In the genomic region with DNA sequence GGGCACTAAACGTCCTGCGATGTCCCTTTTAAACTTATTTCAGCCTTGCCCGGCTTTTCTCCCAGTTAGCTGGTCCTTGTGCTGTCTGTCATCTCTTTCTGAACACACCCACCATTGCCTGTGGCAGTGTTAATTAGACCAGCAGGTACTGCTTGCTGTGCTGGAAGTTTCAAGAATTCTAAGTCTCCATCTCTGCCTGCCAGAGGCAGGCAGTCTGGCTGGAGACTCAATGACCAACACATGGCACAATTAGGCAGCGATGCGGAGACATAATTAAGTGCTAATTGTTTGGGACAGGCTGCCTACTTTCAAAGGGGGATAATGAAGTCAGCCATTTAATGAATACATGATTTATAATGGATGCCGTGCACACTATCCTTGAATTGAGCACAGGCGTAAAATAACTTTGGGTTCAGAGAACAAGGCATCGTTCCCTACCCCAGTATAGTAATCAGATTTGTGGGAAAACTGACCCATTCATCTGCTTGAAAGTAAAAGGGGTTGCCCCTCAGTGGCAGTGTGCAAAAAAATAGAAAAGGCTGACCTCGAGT, we compare ENCODE assay signal across 17 mouse cellular contexts. TPM values are rescaled to one million over a fixed set of nuclear protein-coding genes. Genes with fewer than 3 reads are reported as not detected.
DNase-seq lines count a peak whose midpoint lies in the region; ATAC-seq and TF ChIP-seq lines count a peak whose summit lies in the region.
"Had no signal": no experiment of that assay in that cellular context is flagged by ENCODE, and none has a peak within 500 bp of the region (broad histone marks: within the 10 kb centered on the region; RNA-seq: fewer than 3 reads in every experiment).

No protein-coding gene starts in this region.

- H3K27me3 ChIP-seq in hindbrain, postnatal 0 days (ENCODE audit: insufficient read depth, low read length): no peaks in the 10 kb centered on the region
- no peaks in the 10 kb centered on the region for H3K27me3 ChIP-seq in hindbrain, embryonic 10.5 days (ENCODE audit: insufficient read depth, poor library complexity, severe bottlenecking)
- no peaks in the 10 kb centered on the region for H3K27me3 ChIP-seq in forebrain, embryonic 10.5 days (ENCODE audit: poor library complexity, severe bottlenecking)
- H3K27me3 ChIP-seq: embryonic facial prominence, embryonic 13.5 days; heart, embryonic 15.5 days; kidney, embryonic 15.5 days; liver, embryonic 12.5 days had no signal

- no peak for ATAC-seq in hindbrain, postnatal 0 days
- ATAC-seq: intestine, embryonic 16.5 days; liver, embryonic 12.5 days had no signal

- H3K27ac ChIP-seq in hindbrain, postnatal 0 days: no peak overlapping the region
- H3K27ac ChIP-seq in hindbrain, embryonic 10.5 days: no peak overlapping the region
- H3K27ac ChIP-seq in forebrain, embryonic 10.5 days: peak overlapping the region; percentile 32; the same call in 1 of the 2 replicates
- H3K27ac ChIP-seq: embryonic facial prominence, embryonic 13.5 days; heart, embryonic 15.5 days; kidney, embryonic 15.5 days; liver, embryonic 12.5 days; macrophage had no signal

- H3K9ac ChIP-seq in hindbrain, postnatal 0 days (replicated peaks; ENCODE audit: low read length): no peak overlapping the region
- H3K9ac ChIP-seq: embryonic facial prominence, embryonic 13.5 days; heart, embryonic 15.5 days; kidney, embryonic 15.5 days; liver, embryonic 12.5 days; lung, embryonic 14.5 days had no signal

- H3K4me3 ChIP-seq in hindbrain, postnatal 0 days (ENCODE audit: low read length): no peak overlapping the region
- no peak overlapping the region for H3K4me3 ChIP-seq in hindbrain, embryonic 10.5 days
- no peak overlapping the region for H3K4me3 ChIP-seq in forebrain, embryonic 10.5 days
- H3K4me3 ChIP-seq: embryonic facial prominence, embryonic 13.5 days; heart, embryonic 15.5 days; kidney, embryonic 15.5 days; liver, embryonic 12.5 days had no signal

- no peaks in the 10 kb centered on the region for H3K36me3 ChIP-seq in hindbrain, postnatal 0 days (ENCODE audit: insufficient read depth, low read length)
- no peaks in the 10 kb centered on the region for H3K36me3 ChIP-seq in hindbrain, embryonic 10.5 days
- H3K36me3 ChIP-seq in forebrain, embryonic 10.5 days (replicated peaks): no peaks in the 10 kb centered on the region
- H3K36me3 ChIP-seq: embryonic facial prominence, embryonic 13.5 days; heart, embryonic 15.5 days; kidney, embryonic 15.5 days; liver, embryonic 12.5 days had no signal

- TF ChIP-seq CTCF in hindbrain, postnatal 0 days (IDR thresholded peaks at IDR 0.05; ENCODE audit: low read depth): no peak

- 0 out of 2 replicates have a peak, but pooled peaks cover 2% of the 10 kb centered on the region for H3K9me3 ChIP-seq in hindbrain, postnatal 0 days (ENCODE audit: low read length)
- H3K9me3 ChIP-seq in hindbrain, embryonic 10.5 days: peaks cover 12% of the 10 kb centered on the region
- peaks cover 25% of the 10 kb centered on the region for H3K9me3 ChIP-seq in forebrain, embryonic 10.5 days
- H3K9me3 ChIP-seq: heart, embryonic 15.5 days had no signal

- H3K4me2 ChIP-seq in hindbrain, postnatal 0 days (ENCODE audit: low read depth, low read length): no peak overlapping the region
- H3K4me2 ChIP-seq: embryonic facial prominence, embryonic 13.5 days; heart, embryonic 15.5 days; kidney, embryonic 15.5 days; liver, embryonic 12.5 days; lung, embryonic 14.5 days had no signal

- DNase-seq in hindbrain, postnatal 0 days (ENCODE audit: low spot score): peak; percentile 49
- no peak for DNase-seq in hindbrain, embryonic 10.5 days (ENCODE audit: low spot score)
- peak; percentile 89 for DNase-seq in Muller cell, postnatal 12 days (ENCODE audit: inconsistent ontology term)
- peak; percentile 59 for DNase-seq in forebrain, embryonic 10.5 days (ENCODE audit: extremely low spot score, low spot score)
- peak; percentile 17 for DNase-seq in forelimb bud, embryonic 11.5 days (ENCODE audit: low read depth, low spot score)
- DNase-seq in thymus, postnatal 4 days: no peak
- DNase-seq in kidney, postnatal 14 days: no peak
- DNase-seq: cerebellum, adult 11 months; cerebellum, postnatal 25 days; heart, adult 18-20 months; lung, embryonic 14.5 days had no signal

- no peaks in the 10 kb centered on the region for H3K4me1 ChIP-seq in hindbrain, postnatal 0 days (ENCODE audit: insufficient read depth, low read length)
- H3K4me1 ChIP-seq in hindbrain, embryonic 10.5 days (replicated peaks): 0 out of 2 replicates have a peak, but pooled peaks cover 3% of the 10 kb centered on the region
- peaks cover 23% of the 10 kb centered on the region for H3K4me1 ChIP-seq in forebrain, embryonic 10.5 days
- H3K4me1 ChIP-seq: embryonic facial prominence, embryonic 13.5 days; heart, embryonic 15.5 days; kidney, embryonic 15.5 days; liver, embryonic 12.5 days had no signal

- WGBS in hindbrain, postnatal 0 days: 46% methylated on average over 9 of the region's 9 CpGs
- WGBS in hindbrain, embryonic 10.5 days: 86% methylated on average over 9 of the region's 9 CpGs
- WGBS in forebrain, embryonic 10.5 days: 48% methylated on average over 9 of the region's 9 CpGs

RNA-seq across cellular contexts. Expression of a gene that starts 32.8 kb away (rescaled TPM):
- 5.2 and 6.1 TPM in 2 replicates for total RNA-seq in hindbrain, postnatal 0 days (2014; rRNA removed)
- polyA plus RNA-seq in hindbrain, postnatal 0 days (2015; fragmentation: Nextera tagmentation; extraction: Ambion mirVana): 8.4 and 9.6 TPM in 2 replicates
- 11.4 and 11.7 TPM in 2 replicates for polyA plus RNA-seq in hindbrain, embryonic 10.5 days (2016; fragmentation: Nextera tagmentation; extraction: Ambion mirVana)
- polyA plus RNA-seq in forebrain, embryonic 10.5 days (2016; fragmentation: Nextera tagmentation; extraction: Ambion mirVana): 10.9 and 13.5 TPM in 2 replicates

Comparison
In these comparisons a context has a peak if more than half of its experiments do, and no peak if none do; other contexts are left out.
1. DNase-seq: peak in hindbrain, postnatal 0 days (single experiment), Muller cell, postnatal 12 days (single experiment), forebrain, embryonic 10.5 days (single experiment) and forelimb bud, embryonic 11.5 days (single experiment); none in hindbrain, embryonic 10.5 days (single experiment), thymus, postnatal 4 days (single experiment) and kidney, postnatal 14 days (single experiment).